Mouse (Mus musculus) left cerebral cortex, postnatal 4 days (tissue): Measurements from ENCODE around the gene Gm21783. TPM values are rescaled to one million over a fixed set of nuclear protein-coding genes. Genes with fewer than 3 reads are reported as not detected.
"Not testable (repeated sequence)": the region's sequence is repeated elsewhere in the genome, so short reads cannot be mapped to it uniquely, and the experiment has no call there.

Experiments used
- DNase-seq: peaks from one replicate; pipeline ENCODE4 v3.0.0-alpha.2; 2022
- intact Hi-C: fragments of 180-260 bp; cut with DNase I; formaldehyde crosslinking; loops from one replicate; pipeline ENCODE4 v1.15.1; 2025
- total RNA-seq, 2 experiments: library from RNA; stranded (reverse); gene quantifications; 2 replicates each; pipeline ENCODE4 v1.2.3; 2021

The Gm21783 gene
- not detected for total RNA-seq

DNA sequence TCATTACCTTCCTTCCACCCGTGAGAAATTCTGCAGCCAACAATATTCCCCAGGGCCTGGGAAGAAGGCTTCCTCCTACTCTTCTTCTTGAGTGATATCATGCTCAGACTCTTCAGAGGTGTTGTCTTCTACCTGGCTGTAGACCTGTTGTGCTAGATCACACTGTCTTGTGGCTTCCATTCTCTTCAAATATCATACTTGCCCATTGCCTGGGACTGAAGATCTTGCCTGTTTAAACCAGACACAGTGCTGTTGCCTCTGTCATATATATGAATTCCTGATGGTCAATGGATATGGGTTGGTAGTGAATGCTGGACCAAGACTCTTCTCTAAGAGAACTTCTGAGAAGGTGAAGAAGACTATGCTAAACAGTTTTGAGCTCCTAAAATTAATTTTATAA, at the start of gene Gm21783:
TSS of gene Gm21783 (minus strand) at position 101 of the 400 bp plus-strand sequence.
- intact Hi-C loops = not testable (repeated sequence)

More for the DNA sequence above, at the start of gene Gm21783:
- not testable (repeated sequence) for DNase-seq
